Mouse (Mus musculus): ENCODE measurements around the gene Cep290. TPM values are rescaled to one million over a fixed set of nuclear protein-coding genes. Genes with fewer than 3 reads are reported as not detected.
"Not testable (repeated sequence)": the region's sequence is repeated elsewhere in the genome, so short reads cannot be mapped to it uniquely, and the experiment has no call there.

Cep290 gene
- polyA plus RNA-seq, 1 experiment from 2014 or later, result 5.5 TPM

GRCm38 (mm10) chr10:100524499-100525390, 37.4 kb downstream of the Cep290 start:
- 88% methylated on average over 9 of the region's 9 CpGs for WGBS
- Histone ChIP-seq H3K27ac (no peak overlapping the region), H3K9me3 (no peaks in the 10 kb centered on the region), H3K27me3 (no peaks in the 10 kb centered on the region), H3K4me2 (no peak overlapping the region), H3K4me1 (no peaks in the 10 kb centered on the region), H3K36me3 (0 out of 2 replicates have a peak, but pooled peaks cover 5% of the 10 kb centered on the region), H3K9ac (no peak overlapping the region), H3K4me3 (no peak overlapping the region)
- ATAC-seq (ENCODE audit: borderline replicate concordance, extremely low read depth, low FRiP score, low TSS enrichment), result no peak

- no peak for ATAC-seq (ENCODE audit: borderline replicate concordance, extremely low read depth, low FRiP score, low TSS enrichment)
- WGBS, result 71% methylated on average over 3 of the region's 3 CpGs
- H3K4me2 ChIP-seq, result no peak overlapping the region
- no peak overlapping the region for H3K4me3 ChIP-seq
- no peaks in the 10 kb centered on the region for H3K9me3 ChIP-seq
- H3K4me1 ChIP-seq, result no peaks in the 10 kb centered on the region
- H3K27me3 ChIP-seq, result no peaks in the 10 kb centered on the region
- H3K36me3 ChIP-seq, result peaks cover 2% of the 10 kb centered on the region; the same call in 1 of the 2 replicates
- H3K27ac ChIP-seq, result no peak overlapping the region
- no peak overlapping the region for H3K9ac ChIP-seq
Measured at GRCm38 (mm10) chr10:100556566-100557175, 69.3 kb downstream of the Cep290 start.

- H3K9me3 ChIP-seq; H3K4me3 ChIP-seq; H3K4me1 ChIP-seq; H3K27ac ChIP-seq; H3K27me3 ChIP-seq; H3K36me3 ChIP-seq; ATAC-seq (ENCODE audit: borderline replicate concordance, extremely low read depth, low FRiP score, low TSS enrichment); H3K4me2 ChIP-seq; H3K9ac ChIP-seq: not testable (repeated sequence)
- 90% methylated on average over 3 of the region's 3 CpGs for WGBS
Measured at GRCm38 (mm10) chr10:100560194-100560883, 73.0 kb downstream of the Cep290 start.

GRCm38 (mm10) chr10:100564112-100564511, 76.8 kb downstream of the Cep290 start:
- WGBS, result 82% methylated on average over 3 of the region's 3 CpGs
- H3K27ac ChIP-seq, result no peak overlapping the region
- no peak for ATAC-seq (ENCODE audit: borderline replicate concordance, extremely low read depth, low FRiP score, low TSS enrichment)
- no peaks in the 10 kb centered on the region for H3K9me3 ChIP-seq
- peaks cover 11% of the 10 kb centered on the region; the same call in 1 of the 2 replicates for H3K36me3 ChIP-seq
- H3K4me1 ChIP-seq, result no peaks in the 10 kb centered on the region
- H3K4me2 ChIP-seq, result no peak overlapping the region
- no peak overlapping the region for H3K4me3 ChIP-seq
- no peak overlapping the region for H3K9ac ChIP-seq
- H3K27me3 ChIP-seq, result no peaks in the 10 kb centered on the region

- H3K36me3 ChIP-seq, result peaks cover 15% of the 10 kb centered on the region; the same call in 1 of the 2 replicates
- ATAC-seq (ENCODE audit: borderline replicate concordance, extremely low read depth, low FRiP score, low TSS enrichment), result no peak
- no peaks in the 10 kb centered on the region for H3K4me1 ChIP-seq
- no peaks in the 10 kb centered on the region for H3K27me3 ChIP-seq
- H3K4me3 ChIP-seq, result no peak overlapping the region
- H3K4me2 ChIP-seq, result no peak overlapping the region
- no peak overlapping the region for H3K9ac ChIP-seq
- no peak overlapping the region for H3K27ac ChIP-seq
- 83% methylated on average over 3 of the region's 3 CpGs for WGBS
- H3K9me3 ChIP-seq, result no peaks in the 10 kb centered on the region
Measured at GRCm38 (mm10) chr10:100571707-100572106, 84.3 kb downstream of the Cep290 start.

- H3K4me3 ChIP-seq, result no peak overlapping the region
- H3K27ac ChIP-seq, result no peak overlapping the region
- H3K9me3 ChIP-seq, result no peaks in the 10 kb centered on the region
- H3K4me1 ChIP-seq, result no peaks in the 10 kb centered on the region
- peaks cover 20% of the 10 kb centered on the region for H3K36me3 ChIP-seq
- no peak overlapping the region for H3K4me2 ChIP-seq
- H3K9ac ChIP-seq, result no peak overlapping the region
- WGBS, result 86% methylated on average over 7 of the region's 7 CpGs
- no peak for ATAC-seq (ENCODE audit: borderline replicate concordance, extremely low read depth, low FRiP score, low TSS enrichment)
- H3K27me3 ChIP-seq, result no peaks in the 10 kb centered on the region
Measured at GRCm38 (mm10) chr10:100574505-100575149, 87.3 kb downstream of the Cep290 start.

GRCm38 (mm10) chr10:100575294-100575693, 87.9 kb downstream of the Cep290 start:
- no peak overlapping the region for H3K27ac ChIP-seq
- no peaks in the 10 kb centered on the region for H3K4me1 ChIP-seq
- no peak overlapping the region for H3K4me3 ChIP-seq
- no peak overlapping the region for H3K9ac ChIP-seq
- H3K27me3 ChIP-seq, result no peaks in the 10 kb centered on the region
- H3K9me3 ChIP-seq, result no peaks in the 10 kb centered on the region
- H3K4me2 ChIP-seq, result no peak overlapping the region
- peaks cover 20% of the 10 kb centered on the region for H3K36me3 ChIP-seq
- ATAC-seq (ENCODE audit: borderline replicate concordance, extremely low read depth, low FRiP score, low TSS enrichment), result no peak
- WGBS, result 89% methylated on average over 7 of the region's 7 CpGs

- Histone ChIP-seq H3K9me3 (no peaks in the 10 kb centered on the region), H3K4me1 (peaks cover 4% of the 10 kb centered on the region; the same call in 1 of the 2 replicates), H3K27me3 (no peaks in the 10 kb centered on the region), H3K4me3 (no peak overlapping the region), H3K9ac (no peak overlapping the region), H3K36me3 (no peaks in the 10 kb centered on the region; the same call in 1 of the 2 replicates), H3K4me2 (no peak overlapping the region), H3K27ac (no peak overlapping the region)
- ATAC-seq (ENCODE audit: borderline replicate concordance, extremely low read depth, low FRiP score, low TSS enrichment), result no peak
- 68% methylated on average over 3 of the region's 3 CpGs for WGBS
Measured at GRCm38 (mm10) chr10:100584178-100584577, 96.8 kb downstream of the Cep290 start.

- H3K9me3 ChIP-seq, result no peaks in the 10 kb centered on the region
- no peak for ATAC-seq (ENCODE audit: borderline replicate concordance, extremely low read depth, low FRiP score, low TSS enrichment)
- peaks cover 4% of the 10 kb centered on the region; the same call in 1 of the 2 replicates for H3K4me1 ChIP-seq
- H3K36me3 ChIP-seq, result no peaks in the 10 kb centered on the region; the same call in 1 of the 2 replicates
- no peak overlapping the region for H3K27ac ChIP-seq
- no peaks in the 10 kb centered on the region for H3K27me3 ChIP-seq
- 32% methylated on average over 7 of the region's 7 CpGs for WGBS
- peak overlapping the region; percentile 60 for H3K4me3 ChIP-seq
- peak overlapping the region; percentile 70 for H3K4me2 ChIP-seq
- peak overlapping the region; percentile 48 for H3K9ac ChIP-seq
Measured at GRCm38 (mm10) chr10:100588524-100588923, 101.2 kb downstream of the Cep290 start.

GRCm38 (mm10) chr10:100588932-100589388, 101.6 kb downstream of the Cep290 start:
- peak overlapping the region; percentile 18; the same call in 1 of the 2 replicates for H3K27ac ChIP-seq
- no peaks in the 10 kb centered on the region for H3K27me3 ChIP-seq
- H3K4me3 ChIP-seq, result peak overlapping the region; percentile 60
- no peaks in the 10 kb centered on the region for H3K9me3 ChIP-seq
- peaks cover 4% of the 10 kb centered on the region; the same call in 1 of the 2 replicates for H3K4me1 ChIP-seq
- H3K4me2 ChIP-seq, result peak overlapping the region; percentile 70
- under 1% methylated on average over 31 of the region's 31 CpGs for WGBS
- H3K36me3 ChIP-seq, result no peaks in the 10 kb centered on the region; the same call in 1 of the 2 replicates
- ATAC-seq (ENCODE audit: borderline replicate concordance, extremely low read depth, low FRiP score, low TSS enrichment), result peak; percentile 99
- peak overlapping the region; percentile 48 for H3K9ac ChIP-seq

- Histone ChIP-seq H3K4me3 (peak within 1 kb of the TSS; percentile 60), H3K9me3 (no peaks in the 10 kb centered on the region), H3K4me2 (peak within 1 kb of the TSS; percentile 70), H3K9ac (no peak within 1 kb of the TSS), H3K27me3 (no peaks in the 10 kb centered on the region), H3K27ac (no peak within 1 kb of the TSS), H3K36me3 (no peaks in the 10 kb centered on the region), H3K4me1 (peaks cover 4% of the 10 kb centered on the region; the same call in 1 of the 2 replicates)
- 74% methylated on average over 1 of the region's 1 CpGs for WGBS
- ATAC-seq (ENCODE audit: borderline replicate concordance, extremely low read depth, low FRiP score, low TSS enrichment), result no peak
Measured at GRCm38 (mm10) chr10:100590323-100590722, 103.0 kb downstream of the Cep290 start, which contains the start of the genes 4930430F08Rik and 1700017N19Rik. Gene 4930430F08Rik (minus strand): TSS chr10:100590423. Gene 1700017N19Rik (plus strand): TSS chr10:100590484.
